Mouse (Mus musculus) heart, postnatal 0 days (tissue): ENCODE measurements around the gene Tmem132d.

Experiments used
- CTCF ChIP-seq: IDR thresholded peaks from 2 replicates; pipeline ENCODE4 v1.5.1; 2016; ENCODE audit warnings: antibody characterized with exemption, control low read depth, low read depth
- EP300 ChIP-seq: IDR thresholded peaks from 2 replicates; pipeline ENCODE4 v1.6.1; 2016; ENCODE audit warnings: antibody characterized with exemption, low read depth

GRCm38 (mm10) chr5:128218281-128218680 is 214.6 kb downstream of the Tmem132d start:
- no peak for TF ChIP-seq CTCF
- no peak for TF ChIP-seq EP300
